Mouse (Mus musculus) kidney, postnatal 14 days (tissue): ENCODE data around the gene Fem1b.
"Not testable (repeated sequence)": the region's sequence is repeated elsewhere in the genome, so short reads cannot be mapped to it uniquely, and the experiment has no call there.

Experiments used
- DNase-seq: peaks from one replicate; pipeline ENCODE4 v3.0.0; 2022; ENCODE audit warnings: mixed read lengths

The Fem1b gene

DNA sequence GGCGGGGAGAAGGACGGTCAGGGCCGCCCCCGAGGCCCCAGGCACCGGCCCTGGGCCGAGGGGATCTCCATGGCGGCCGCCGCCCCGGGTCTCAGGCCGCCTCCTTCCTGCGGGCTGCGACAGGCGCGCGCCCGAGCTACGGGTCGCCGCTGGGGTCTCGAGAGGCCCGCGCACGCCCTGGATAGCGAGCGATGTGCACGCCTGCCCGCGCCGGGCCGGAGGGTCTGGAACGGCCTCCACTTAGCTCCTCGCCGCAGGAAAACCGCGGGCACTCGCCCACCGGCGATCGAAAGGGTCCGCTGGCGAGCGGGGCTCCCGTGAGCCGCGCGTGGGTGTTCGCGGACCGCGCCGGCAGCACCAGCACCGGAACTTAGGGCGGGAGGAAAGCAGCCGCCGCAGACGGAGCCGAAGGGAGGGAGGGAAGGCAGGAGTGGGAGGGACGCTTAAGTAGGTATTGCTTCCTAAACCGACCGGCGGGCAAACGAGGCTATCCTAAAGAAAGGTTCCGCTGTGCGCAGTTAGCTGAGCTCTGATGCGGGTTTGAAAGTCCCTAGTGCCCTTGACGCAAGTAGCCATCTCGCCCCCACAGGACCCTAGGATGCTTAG lies at the start of gene Fem1b:
TSS of gene Fem1b (minus strand) at position 419 of the 606 bp plus-strand sequence.
- peak; percentile 93 for DNase-seq

DNA sequence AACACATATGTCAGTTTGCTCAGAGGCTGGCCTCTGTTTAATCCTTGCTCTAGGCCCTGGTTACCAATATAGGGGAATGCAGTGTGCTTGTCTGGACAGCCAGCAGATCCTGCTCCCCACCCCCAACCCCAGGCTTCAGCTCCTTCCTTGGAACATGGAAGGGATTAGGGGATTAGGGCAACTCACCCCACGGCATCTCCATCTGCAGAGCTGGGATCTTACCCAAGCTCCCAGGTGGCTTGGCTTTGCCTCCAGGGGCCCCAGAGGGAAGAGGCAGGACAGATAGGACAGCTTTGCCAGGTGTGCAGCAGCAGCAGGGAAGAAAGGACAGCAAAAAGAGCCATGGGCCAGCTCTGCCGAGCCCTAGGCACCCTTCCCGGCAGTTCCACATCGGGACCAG lies 49.1 kb upstream of the Fem1b start:
- no peak for DNase-seq

DNA sequence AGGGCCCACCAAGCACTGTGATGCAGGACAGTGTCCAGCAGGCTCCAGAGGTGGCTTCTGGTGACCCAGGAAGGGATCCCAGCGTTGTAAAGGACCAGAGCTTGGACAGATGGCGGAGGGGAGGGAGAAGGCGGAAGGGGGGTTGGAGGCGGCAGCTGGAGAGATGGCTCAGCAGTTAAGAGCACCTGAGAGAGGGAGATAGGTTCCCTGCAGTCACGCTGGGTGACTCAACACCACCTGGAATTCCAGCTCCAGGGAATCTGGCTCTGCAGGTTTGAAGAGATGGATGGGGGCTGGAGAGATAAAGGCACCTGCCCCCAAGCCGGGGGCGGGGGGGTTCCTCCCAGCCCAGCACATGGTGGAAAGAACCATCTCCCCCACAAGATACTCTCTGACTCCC lies 48.4 kb upstream of the Fem1b start:
- not testable (repeated sequence) for DNase-seq

DNA sequence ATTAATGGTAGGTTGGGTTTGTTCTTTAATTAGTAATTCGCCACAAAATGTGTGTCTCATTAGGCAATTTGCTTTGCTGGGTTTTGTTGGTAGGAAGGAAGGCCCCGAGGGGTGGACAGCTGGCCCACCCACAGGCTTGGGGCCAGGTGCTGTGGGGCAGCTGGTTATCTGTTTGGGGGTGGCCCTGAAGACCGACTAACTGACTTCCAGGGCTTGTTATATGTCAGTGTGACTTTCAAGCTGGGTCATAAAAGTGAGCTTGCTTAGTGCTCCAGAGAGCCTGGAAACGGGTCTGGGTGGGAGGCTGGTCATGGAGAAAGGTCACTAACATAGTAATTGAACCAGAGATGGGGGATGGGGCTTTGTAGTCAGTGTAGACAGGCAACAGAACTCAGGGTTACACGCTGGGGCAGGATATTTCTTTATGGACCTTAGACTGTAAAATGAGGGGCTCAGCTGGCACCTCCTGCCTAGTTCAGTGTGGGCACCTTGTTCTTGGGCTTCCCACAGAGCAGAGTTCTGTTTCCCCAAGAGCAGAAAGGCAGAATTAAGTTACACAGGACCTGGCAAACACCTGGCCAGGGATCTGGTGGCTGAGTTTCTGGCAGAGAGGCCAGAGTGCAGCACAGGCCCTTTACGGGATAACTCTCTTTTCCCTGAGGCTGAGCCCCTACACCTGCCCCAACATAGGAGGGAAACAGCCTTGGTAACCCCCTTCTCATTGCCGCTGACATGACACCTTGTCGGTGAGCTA lies 46.7 kb upstream of the Fem1b start:
- DNase-seq, result peak; percentile 36

DNA sequence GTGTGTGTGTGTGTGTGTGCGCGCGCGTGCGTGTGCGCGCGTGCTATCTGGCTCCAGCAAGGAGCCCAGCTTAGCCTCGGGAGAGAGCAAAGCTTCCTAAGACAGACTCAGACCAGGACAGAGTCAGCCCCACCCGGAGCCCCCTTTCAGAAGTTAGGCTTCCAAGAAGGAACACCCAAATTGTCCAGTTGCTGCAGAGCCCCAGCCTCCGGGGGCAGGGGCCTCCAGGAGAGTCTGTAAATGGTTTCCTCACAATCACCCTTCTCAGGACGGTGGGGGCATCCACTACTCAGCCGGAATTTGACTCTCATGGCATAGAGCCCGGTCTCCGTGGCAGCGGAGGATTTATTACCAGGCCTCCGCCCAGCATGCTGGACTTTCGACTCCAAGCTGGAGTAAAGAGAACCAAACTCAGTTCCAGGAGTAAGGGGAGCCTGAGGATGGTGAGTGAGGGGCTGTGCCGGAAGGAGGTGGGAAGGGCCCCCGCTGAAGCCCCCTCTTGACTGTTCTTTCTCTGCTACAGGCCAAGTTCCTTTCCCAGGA lies 46.1 kb upstream of the Fem1b start, which contains the start of gene Calml4:
TSS of gene Calml4 (plus strand) at position 362 of the 543 bp plus-strand sequence.
- DNase-seq, result peak; percentile 95

DNA sequence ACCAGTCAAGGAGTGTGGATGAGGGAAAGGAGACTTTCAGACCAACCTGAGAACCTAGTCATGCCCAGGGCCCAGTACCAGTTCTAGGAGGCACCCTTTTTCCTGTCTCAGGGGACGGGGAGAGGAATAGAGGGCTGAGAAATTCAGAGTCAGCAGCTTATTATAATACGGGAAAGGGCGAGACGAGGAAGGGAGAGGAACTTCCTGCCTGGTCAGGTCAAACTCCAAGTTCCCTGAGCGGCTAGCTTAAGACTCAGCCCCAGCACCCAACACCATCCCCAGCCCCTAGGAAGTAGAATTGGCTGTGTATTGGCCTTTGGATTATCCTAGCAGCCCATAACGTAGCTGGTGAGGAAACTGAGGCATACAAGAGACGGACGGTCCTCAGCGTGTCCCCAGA lies 45.5 kb upstream of the Fem1b start:
- DNase-seq, result peak; percentile 81

DNA sequence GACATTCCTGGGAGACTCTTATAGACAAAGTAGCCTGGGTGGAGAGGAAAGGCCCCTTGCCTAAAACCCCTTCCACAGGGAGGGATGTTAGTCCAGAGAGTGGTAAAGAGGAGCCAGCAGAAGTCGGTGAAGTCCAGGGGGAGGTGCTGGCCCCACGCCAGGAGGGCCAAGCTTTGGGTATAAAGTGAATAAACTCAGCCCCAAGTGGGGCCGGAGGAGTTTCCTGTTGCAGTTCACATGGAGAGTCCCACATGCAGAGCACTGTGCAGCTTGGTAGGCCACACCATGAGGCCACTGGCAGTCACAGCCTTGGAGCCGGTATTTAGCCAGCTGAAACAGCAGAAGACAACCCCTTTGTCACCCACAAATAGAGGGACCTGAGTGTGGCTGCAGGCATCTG lies 42.7 kb upstream of the Fem1b start:
- peak; percentile 64 for DNase-seq

DNA sequence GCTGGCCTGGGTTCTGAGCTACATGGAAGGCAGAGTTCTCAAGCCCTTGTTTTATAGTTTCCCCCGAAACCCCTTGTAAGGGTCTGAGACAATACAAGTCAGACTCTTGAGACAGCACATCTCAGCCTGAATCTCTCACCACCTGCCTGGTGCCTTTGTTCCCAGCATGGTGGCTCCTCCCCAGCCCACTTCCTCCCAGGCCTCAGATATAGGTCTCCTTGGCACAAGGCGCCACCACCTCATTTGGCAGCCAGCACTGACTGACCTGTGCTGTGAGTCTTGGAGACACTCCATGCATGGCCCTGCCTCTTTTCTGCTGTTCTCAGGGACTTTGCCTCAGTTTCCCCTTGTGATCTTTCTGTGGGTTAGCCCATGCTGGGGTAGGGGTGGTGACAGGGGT lies 39.8 kb upstream of the Fem1b start:
- DNase-seq, result no peak

DNA sequence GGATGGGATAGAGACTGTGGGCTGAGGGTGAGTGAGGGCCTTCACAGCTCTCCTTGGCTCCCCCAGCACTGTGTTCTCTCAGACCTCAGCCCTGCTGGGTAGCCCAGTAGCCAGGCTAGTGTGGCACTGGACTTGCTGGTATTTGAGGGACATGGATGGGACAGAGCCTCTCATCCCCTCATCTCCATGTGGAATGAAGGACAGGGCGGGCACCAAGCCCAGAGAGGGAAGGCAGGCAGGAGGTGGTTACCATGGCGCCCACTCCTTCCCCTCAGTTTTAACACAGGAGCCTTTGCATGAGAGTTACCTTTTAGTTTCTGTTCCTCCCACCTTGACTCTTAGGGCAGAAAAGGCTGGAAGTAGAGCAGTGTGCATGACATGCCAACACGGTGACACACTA lies 36.9 kb upstream of the Fem1b start:
- no peak for DNase-seq

DNA sequence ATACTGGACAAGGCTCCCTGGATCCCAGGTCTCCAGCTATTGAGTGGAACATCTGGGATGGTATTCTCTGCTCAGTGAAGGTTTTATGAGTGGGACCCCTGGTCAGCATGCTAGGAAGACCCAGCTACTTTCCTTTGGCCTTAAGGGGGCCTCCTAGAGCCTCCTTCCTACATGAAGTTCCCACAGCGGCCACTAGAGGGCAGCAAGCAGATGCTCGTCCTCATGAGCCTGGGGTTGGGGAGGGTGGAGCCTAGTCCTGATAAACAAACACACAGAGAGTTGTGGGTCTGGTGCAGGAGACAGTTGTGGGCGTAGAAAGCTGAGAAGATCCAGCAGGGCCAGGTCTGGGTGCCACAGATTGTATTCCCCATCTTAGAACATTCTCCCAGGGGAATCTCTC lies 36.0 kb upstream of the Fem1b start:
- peak; percentile 89 for DNase-seq

DNA sequence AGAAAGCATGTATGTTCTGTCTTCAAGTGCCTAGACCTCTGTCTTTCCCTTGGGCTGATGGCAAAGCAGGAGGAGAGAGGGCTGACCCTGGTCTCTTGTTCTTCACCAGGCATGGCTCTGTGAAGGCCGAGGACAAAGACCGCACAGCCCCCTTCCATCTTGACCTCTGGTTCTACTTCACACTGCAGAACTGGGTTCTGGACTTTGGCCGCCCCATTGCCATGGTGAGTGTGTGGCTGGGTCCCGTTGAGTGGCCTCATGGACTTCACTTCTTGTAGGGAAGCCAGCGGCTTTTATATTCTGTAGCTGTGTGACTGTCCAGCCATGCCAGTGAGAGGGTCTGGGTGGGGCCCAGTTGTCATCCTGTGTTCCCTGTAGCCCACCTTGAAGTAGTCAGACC lies 32.7 kb upstream of the Fem1b start:
- peak; percentile 43 for DNase-seq

DNA sequence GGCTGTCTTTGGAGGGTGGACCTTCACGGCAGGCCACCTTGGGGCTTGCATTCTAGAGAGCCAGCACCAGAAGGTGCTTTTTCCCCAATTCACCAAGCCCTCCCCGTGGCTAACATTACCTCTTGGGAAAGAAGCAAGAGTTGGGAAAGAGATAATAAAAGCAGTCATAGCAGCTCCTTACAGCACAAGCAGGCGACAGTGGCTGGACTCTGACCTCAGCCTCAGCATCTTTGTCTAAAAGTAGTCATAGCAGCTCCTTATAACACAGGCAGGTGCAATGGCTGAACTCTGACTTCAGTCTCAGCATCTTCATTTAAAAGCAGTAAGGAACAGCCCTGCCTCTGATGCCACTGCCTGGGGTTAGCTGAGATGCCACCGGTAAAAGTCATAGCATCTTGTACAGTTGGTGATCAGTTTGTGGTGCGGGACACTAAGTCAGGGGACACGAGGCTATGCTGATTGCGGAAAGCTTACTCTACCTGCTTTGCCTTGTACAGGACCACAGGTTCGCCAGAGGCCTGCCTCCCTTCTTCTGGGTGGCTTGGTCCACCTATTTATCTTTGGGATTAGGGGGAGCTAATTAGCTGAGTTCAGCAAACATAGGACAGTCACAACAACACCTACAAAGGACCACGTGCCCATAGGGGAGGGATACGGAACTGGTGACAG lies 31.8 kb upstream of the Fem1b start:
- DNase-seq, result no peak

DNA sequence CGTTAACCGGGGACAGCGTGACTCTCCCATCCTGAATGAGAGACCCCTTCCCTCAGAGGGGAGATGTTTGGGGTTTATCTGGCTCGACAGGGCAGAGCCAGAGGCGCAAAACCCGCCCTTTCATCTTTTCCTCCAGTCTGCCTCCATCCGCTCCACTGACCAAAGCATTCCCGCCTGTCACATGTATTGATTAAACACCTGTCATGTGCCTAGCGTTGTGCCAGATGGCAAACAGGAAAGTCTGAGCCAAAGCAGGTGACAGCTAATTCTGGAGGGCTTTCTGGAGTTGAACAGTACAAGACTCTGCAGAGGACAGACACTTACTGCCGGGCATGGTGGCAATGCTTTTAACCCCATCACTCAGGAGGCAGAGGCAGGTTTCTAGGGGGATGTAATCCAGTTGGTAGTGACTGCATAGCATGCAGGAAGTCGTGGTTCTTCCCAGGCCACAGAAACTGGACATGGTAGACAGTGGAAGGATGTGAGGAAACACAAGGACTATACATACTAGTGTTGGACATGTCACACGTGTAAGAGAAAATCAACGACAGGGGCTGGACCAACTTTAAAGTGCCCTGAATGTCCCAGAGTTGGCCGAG lies 27.5 kb upstream of the Fem1b start:
- DNase-seq, result no peak

DNA sequence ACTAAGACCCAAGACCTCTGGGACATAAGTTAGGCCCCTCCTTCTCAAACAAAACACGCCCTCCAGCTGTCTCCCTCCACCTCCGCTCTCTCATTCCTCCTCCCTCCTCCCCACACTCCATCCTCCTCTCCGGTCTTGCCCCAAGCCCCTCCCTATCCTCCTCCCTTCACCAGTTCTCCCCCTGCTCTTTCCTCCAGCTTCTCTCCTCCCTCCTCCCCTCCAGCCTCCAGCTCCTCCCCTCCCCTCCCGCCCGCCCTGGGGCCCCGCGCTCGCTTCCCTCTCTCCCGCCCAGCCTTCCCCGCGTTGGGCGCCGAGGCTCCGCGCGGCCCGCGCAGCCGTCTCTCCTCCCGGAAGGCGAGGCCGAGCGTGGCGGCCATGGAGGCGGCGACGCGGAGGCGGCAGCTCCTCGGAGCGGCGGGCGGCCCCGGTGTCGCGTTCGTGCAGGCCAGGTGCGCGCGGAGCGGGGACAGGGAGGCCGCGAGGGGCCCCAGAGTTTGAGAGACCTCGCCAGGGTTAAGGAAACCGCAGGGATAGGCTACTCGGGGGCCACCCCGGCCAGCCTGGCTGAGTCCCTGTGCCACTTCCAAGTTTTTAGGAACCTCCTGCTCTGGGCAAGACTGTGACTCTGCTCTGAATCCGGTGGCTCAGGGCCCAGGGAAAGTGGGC lies 26.9 kb upstream of the Fem1b start, which contains the start of gene Cln6:
TSS of gene Cln6 (plus strand) at position 280 of the 666 bp plus-strand sequence.
- DNase-seq, result peak; percentile 87

DNA sequence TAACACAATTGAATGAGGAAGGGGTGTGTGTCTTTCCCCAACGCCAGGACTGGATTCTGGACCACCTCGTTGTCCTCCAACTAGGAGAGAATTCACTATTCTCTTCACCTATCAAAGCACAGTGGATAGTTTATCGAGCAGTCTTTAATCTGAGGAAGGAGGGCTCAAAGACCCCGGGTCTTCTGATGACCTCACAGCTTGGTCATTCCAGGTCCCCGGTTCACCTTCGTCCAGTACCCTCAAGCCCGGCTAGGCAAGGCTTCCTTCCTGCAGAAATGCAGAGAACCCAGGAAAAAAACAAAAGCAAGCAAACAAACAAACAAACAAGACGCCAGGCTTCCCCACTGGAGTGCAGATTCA lies 26.4 kb upstream of the Fem1b start:
- no peak for DNase-seq

DNA sequence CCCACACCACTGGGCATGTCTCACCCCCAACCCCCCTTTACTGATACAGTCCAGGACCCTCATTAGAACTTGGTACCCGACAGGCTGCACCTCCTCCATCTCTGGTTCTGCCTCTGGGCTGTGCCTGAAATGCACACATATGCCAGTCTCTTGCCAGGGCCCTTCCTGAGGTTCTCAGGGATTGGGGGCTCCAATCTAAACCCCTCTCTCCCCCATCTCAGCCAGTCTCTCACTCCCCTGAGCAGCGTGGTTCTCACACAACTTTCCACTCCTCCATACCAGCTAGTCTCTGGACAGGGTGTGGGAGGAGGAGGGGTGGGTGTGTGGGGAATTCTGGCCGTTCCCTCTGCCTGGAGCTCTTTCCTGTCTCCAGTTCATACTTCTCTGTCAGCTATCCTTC lies 25.9 kb upstream of the Fem1b start:
- no peak for DNase-seq

DNA sequence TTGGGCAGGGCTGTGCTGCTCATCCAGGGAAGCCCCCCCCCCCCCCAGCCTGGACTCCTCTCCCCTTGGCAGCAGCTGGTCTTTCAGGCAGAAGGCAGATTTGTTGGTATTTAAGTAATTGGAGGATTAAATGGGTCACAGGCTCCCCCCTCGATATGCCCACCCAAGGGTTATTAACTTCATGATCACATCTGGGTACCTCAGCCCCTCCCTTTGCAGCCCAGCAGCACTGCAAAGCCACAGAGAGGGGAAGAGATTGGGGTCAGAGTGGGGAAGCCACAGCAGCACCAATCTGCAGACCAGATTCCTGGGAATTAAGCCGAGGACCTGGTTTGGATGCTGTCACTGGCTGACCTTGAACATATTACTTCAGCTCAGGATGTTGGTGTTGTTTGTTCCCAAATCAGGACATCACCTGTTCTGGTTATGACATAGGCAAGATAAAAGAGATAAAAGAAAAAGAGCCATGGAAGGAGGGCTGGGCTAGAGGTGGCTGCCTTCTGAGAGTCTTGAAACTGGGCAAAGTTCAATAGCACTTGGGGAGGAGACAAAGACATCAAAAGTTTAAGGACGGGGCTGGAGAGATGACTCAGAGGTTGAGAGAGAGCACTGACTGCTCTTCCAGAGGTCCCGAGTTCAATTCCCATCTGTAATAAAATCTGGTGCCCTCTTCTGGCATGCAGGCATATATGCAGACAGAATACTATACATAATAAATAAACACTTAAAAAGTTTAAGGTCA lies 24.1 kb upstream of the Fem1b start:
- no peak for DNase-seq

DNA sequence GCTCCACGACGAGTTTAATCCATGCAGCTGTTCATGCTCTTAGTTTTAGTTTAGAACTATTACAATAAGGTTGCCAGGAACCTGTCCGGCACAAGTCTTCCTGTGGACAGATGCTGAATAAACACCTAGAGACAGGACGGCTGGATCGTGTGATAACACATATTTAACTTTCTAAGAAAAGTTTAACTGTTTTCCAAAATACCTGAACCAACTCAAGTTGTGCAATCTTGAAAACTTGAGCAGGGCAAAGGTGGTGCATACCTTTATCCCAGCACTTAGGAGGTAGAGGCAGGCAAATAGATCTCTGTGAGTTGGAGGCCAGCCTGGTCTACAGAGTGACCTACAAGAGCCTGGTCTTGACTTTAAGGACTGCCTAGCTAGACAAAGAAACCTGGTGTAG lies 23.2 kb upstream of the Fem1b start:
- no peak for DNase-seq

DNA sequence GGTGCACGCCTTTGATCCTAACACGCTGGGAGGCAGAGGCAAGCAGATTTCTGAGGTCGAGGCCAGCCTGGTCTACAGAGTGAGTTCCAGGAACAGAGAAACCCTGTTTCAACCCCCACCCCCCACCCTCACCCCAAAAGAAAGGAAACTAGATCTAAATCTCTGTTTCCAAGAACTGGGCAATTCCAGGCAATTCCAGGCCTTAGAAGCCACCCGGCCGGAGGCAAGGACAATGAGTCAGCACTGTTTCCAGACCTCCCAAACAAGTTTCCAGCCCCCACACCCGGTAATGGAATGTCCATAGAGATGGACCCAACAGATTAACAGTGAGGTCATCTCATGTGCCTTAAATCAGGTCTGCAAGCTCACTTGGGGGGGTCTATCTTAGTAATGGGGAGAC lies 18.1 kb upstream of the Fem1b start:
- DNase-seq, result no peak

DNA sequence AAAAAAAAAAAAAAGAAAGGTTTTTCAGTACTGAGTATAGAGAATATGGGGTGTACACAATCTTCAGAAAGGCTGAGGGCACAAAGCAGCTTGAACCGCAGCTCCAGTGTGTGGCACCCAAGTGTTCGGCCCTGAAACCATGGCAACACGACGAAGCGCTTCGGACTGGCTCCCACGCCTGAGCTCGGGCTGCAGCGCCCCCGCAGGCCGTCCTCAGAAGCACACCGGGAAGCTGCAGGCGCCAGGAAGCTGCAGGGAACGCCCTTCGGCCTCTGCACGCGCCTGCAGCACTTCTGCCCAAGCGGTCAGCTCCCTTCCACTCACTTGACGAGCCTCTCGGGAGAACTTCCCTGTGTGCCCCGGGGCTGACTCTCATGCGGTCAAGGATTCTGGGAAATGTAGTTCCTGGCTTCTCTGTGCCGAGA lies 16.9 kb upstream of the Fem1b start:
- peak; percentile 98 for DNase-seq

DNA sequence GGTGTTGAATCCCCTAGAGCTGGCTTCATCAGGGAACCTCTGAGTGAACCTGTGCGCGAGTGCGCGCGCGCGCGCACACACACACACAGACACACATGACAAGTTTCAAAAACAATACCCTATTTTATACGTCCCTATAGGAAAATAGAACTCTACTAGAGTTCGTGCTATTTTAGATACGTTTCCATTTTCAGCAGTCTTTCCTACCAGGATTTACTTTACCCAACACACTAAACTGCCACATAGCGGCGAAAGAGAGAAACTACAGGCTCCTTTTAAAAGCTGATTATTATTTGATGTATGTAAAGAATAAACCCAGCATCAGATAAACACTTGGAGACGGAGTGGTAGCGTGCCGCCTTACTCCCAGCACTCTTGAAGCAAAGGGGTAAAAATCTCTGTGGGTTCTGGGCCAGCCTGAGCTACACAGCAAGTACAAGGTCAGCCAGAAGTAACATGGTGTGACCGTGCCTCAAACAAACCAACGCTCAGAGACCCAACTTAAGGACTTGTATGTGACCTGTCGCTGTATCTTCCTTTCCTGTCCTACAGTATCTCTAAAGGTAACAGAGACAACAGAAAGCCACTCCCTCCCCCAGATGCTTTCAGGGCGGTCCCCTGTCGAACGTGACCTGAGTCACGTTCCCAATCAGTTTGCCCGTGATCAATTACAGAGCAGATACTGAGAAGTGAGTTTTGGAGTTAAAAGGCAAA lies 16.4 kb upstream of the Fem1b start:
- DNase-seq, result peak; percentile 48
